Mouse (Mus musculus): ENCODE results near the gene Tmem86b. TPM values are rescaled to one million over a fixed set of nuclear protein-coding genes. Genes with fewer than 3 reads are reported as not detected.
A peak's percentile ranks its signal among the peaks of the same experiment; 100 is the strongest.

Gene Tmem86b
- total RNA-seq (2015; ENCODE audit: low replicate concordance) (72.1 and 91.0 TPM in 2 replicates), total RNA-seq (2017; ENCODE audit: low replicate concordance) (37.6 and 45.8 TPM in 2 replicates)

DNA sequence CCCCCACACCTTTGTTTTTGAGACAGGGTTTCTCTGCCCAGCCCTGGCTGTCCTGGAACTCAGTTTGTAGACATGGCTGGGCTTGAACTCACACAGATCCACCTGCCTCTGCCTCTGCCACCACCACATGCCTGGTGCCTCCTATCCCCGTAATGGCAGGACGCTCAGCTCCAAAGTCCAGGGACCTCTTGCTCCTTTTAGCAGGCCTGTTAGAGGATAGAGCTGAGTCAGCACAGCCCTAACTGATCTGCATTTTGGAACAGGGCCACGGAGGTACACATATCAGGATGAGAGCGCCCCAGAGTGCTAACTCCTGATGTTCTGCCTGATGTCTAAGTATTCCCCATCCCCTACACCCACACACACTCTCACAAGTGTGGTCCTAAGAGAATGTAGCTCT, at the start of gene Tmem86b:
Gene Tmem86b (minus strand): TSS at position 392 of the 400 bp plus-strand sequence.
- ATAC-seq (replicated peaks; ENCODE audit: low FRiP score, poor library complexity, severe bottlenecking): peak; percentile 76

DNA sequence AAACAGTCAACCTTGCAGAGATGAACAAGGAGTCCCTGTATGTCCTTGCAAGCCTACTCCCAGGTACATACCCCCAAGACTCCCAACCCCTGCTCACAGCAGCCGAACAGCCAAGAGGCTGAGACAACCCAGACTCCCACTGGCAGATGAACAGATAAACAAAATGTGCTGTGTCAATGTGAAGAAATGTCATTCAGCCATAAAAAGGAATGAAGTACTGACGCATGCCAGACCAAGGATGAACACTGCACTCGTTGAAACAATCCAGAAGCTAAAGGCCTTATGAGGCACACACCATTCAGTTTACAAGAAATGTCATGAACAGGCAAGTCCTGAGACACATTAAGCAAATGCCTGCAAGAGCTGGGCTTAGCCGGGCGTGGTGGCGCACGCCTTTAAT, 44.0 kb upstream of the Tmem86b start:
- ATAC-seq (replicated peaks; ENCODE audit: low FRiP score, poor library complexity, severe bottlenecking): no peak

DNA sequence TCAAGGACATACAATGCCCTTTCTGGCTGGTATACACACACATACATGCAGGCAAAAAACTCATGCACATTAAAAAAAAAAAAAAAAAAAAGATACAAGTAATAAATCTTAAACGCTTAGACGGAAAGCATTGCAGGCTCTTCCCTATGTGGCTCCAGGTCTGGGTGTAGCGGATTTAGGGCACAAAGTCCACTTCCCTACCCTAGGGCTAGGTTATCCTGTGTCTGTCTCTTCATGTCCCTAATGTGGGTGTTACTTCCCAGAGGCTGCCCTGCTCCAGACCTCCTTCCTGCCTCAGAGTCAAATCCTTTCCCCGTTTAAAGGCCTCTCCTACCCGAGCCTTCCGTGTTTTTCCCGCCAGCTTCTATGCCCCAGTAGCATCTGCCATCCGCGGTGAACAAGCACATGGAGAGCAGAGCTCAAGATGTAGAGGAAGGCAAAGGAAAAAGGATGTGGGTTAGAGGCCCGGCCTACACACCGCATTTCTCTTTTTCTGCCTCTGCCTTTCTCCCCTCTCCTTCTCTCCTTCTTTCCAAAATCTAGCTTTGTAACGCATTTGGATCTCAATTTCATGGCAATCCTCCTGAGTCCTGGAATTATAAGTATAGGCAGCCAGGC, 43.0 kb upstream of the Tmem86b start:
- no peak for ATAC-seq (replicated peaks; ENCODE audit: low FRiP score, poor library complexity, severe bottlenecking)

DNA sequence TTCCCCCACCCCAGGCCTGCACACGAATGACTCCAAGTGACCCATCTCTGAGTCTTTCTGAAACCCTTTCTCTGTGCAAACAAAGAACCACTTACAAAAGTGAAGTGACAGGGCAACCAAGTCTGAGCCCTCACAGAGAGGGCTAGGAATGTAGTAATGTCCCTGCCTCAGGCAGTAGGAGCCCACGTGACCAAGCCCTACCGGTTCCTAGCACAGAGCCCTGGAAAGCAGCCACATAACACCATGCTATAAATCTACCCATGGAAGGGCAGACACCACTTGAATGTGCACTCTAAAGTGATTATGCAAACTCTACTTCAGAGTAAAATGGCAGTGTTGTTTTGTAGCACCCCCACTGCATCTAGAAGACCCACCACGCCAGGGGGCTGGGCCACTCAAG, 40.7 kb upstream of the Tmem86b start:
- ATAC-seq (replicated peaks; ENCODE audit: low FRiP score, poor library complexity, severe bottlenecking): no peak

DNA sequence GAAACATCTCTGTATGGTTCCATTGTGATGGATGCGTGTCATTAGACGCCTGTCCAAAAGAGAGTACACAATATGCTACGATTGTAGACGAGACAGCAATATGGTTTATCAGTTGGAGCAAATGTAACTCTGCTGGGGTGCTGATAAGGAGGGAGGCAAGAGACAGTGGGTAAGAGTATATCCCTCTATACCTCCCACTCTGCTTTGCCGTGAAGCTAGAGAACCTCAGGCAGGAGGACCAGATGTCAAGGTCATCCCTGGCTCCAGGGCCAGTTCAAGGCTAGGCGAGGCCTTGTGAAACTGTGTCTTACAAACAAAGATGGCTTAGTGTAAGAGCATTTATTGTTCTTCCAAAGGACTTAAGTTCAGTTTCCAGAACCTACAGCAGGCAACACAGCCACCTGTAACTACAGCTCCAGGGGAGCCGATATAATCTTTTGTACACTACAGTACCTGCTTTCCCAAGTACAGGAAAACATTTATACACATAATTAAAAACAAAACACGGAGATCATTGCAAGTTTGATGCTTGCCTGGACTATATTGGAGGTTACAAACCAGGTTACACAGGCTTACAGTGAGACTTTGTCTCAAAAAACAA, 39.5 kb upstream of the Tmem86b start:
- ATAC-seq (replicated peaks; ENCODE audit: low FRiP score, poor library complexity, severe bottlenecking): peak; percentile 95

DNA sequence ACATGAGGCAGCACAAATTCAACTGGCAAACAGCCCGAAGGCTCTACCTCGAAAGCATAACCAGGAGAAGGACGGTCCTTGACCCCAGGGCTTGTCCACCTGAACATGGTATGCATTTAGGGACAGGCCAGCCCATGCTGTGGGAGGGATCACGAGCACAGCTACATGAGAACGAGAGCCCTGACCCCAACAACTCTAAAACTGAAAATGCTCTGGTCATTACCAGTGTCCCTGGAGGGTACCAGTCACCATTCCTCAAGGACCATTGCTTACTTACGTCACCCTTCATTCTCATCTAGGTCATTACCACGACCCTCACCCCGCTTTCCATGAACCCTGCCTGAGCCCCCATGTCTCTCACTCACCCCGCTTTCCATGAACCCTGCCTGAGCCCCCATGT, 37.9 kb upstream of the Tmem86b start:
- no peak for ATAC-seq (replicated peaks; ENCODE audit: low FRiP score, poor library complexity, severe bottlenecking)

DNA sequence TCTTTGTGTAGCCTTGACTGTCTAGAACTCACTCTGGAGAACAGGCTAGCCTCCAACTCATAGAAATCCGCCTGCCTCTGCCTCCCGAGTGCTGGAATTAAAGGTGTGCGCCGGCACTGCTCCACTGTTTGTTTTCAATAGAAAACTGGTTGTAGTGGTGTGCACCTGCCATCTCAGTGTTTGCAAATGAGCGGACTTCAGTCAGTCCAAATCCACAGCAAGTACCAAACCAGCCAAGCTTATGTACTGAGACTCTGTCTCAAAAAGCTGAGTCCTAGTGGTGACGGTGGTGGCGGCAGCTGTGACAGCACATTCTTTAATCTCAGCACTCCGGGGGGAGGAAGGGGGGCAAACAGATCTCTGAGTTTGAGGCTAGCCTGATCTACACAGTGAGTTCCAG, 37.3 kb upstream of the Tmem86b start:
- no peak for ATAC-seq (replicated peaks; ENCODE audit: low FRiP score, poor library complexity, severe bottlenecking)

DNA sequence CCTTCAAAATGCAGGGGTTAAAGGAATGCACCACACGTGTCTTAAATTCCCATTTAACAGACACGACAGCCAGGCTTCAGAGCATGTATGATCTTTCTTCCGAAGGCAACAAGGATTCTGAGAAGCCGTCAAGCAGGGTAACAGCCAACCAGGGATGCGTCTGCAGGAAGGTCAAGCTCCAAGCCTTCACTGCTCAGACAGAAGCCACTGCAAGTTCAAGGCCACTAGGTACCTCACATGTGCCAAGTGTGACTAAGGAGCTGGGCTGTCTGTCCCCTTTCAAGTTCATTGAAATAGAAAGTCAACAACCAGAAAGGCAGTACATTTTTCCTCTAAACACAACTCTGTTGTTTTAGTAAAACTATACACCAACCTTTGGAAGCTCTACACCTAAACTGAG, 35.6 kb upstream of the Tmem86b start:
- no peak for ATAC-seq (replicated peaks; ENCODE audit: low FRiP score, poor library complexity, severe bottlenecking)

DNA sequence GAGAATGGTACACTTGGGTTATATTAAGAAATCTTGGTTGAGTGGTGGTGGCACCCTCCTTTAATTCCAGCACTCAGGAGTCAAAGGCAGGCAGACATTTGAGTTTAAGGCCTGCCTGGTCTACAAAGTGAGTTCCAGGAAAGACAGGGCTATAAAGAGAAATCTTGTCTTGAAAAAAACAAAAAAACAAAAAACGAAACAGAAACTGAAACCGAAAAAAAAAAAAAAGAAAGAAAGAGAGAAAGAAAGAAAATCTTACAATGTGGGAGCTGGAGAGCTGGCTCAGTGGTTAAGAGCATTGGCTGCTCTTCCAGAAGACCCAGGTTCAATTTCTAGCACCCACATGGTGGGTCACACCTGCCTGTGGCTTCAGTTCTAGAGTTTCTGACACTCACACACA, 32.5 kb upstream of the Tmem86b start:
- ATAC-seq (replicated peaks; ENCODE audit: low FRiP score, poor library complexity, severe bottlenecking): no peak

DNA sequence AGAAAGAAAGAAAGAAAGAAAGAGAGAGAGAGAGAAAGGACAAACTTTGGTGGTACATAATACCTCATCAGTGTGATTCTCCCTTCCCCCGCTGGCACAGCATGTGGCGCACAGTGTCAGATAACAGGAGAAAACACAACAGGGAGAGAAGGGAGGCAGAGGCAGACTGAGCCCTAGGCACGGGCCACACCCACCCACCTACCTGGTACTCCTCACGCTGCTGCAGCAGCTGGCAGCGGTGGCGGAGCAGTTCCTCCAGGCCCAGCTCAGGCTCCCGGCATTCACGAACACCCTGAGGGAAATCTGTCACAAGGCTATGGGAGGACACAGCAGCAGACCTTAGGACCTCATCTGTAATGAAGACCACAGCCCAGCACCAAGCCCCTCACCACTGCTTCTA, 32.0 kb upstream of the Tmem86b start:
- ATAC-seq (replicated peaks; ENCODE audit: low FRiP score, poor library complexity, severe bottlenecking): peak; percentile 63

DNA sequence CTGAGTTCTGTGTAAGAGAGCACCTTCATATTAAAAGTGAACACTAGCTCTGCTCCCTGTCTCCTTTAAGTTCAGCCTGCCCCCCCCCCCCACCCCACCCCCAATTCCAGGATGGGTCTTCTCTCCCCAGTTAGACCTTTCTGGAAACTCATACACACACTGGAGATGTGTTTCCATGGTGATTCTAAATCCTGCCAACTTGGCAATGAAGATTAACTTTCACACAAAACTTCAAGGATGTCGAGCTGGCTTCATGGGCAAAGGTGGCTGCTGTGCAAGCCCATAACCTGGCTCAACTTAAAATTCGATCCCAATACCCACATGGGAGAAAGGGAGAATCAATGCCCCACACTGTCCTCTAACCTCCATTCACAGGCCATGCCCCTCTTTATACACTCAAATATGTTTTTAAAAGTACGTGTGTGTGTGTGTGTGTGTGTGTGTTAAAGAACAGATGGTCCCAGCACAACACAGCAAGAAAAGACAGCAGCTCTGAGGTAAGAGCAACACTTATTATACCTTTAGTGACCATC, 28.8 kb upstream of the Tmem86b start:
- ATAC-seq (replicated peaks; ENCODE audit: low FRiP score, poor library complexity, severe bottlenecking): no peak

DNA sequence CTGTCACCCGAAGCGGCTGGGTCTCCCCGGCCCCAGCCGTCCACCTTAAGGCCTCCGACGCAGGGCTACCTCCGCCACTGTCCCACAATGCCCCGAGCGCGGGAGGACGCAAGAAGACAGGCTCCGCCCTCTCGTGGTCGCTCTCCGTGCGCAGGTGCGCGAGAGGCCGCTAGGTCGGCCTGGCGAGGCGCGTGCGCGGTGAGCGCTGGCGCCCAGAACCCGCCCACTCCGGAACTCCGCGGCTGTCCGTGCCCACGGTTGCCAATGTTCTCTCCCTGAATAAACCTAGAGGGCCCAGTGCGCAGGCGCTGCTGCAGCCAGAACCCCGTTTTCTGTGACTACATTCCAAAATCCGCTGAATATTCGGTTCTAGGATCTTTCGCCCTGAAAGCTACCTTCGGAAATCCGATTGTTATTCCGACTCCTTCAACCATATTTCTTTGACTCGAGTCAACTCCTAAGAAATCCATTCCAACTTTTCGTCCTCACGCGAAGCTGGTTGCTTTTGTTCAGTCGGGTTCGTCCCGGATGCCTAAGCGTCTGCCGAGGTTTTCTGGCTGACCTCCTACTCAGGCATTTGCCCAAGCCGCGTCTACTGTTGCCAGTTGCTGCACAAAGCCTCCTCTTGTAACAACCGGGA, 27.8 kb upstream of the Tmem86b start, which contains the start of gene Ppp6r1:
Gene Ppp6r1 (minus strand): TSS at position 108 of the 640 bp plus-strand sequence.
- peak; percentile 90 for ATAC-seq (replicated peaks; ENCODE audit: low FRiP score, poor library complexity, severe bottlenecking)

DNA sequence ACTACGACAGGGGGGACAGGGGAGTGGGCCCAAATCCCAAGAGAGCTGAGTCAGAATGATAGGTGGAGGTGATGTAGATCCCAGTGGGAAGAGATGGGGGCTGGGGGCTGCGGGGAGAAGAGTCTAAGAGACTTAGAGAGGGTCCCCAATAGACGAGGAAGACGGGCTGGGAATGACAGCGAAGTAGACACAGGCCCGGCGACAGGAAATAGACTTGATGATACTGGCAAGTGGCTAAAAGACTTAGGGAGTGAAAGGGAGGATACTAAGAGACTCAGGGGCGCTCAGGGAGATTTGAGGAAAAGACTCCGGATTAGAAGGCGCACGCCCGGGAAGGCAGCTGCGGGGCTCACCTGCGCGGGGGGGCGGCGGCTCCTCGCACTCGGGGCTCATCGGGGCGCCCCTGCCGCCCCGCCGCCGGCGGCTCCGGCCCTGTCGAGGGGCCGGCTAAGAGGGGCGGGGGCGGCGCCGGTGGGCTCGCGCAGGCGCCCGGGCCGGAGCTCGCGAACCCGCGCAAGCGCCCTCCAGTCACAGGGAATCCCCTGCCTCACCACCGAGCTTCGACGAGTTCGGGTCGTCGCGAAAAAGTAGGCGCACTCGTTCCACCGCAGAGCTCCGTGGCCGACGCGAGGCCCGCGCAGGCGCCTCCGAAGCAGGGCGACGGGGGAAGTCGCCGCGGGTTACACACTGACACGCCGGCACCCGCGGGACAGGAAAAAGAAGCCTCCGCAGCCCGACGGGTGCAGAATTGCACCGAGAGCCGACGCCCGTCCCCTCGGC, 27.1 kb upstream of the Tmem86b start:
- ATAC-seq (replicated peaks; ENCODE audit: low FRiP score, poor library complexity, severe bottlenecking): peak; percentile 25

DNA sequence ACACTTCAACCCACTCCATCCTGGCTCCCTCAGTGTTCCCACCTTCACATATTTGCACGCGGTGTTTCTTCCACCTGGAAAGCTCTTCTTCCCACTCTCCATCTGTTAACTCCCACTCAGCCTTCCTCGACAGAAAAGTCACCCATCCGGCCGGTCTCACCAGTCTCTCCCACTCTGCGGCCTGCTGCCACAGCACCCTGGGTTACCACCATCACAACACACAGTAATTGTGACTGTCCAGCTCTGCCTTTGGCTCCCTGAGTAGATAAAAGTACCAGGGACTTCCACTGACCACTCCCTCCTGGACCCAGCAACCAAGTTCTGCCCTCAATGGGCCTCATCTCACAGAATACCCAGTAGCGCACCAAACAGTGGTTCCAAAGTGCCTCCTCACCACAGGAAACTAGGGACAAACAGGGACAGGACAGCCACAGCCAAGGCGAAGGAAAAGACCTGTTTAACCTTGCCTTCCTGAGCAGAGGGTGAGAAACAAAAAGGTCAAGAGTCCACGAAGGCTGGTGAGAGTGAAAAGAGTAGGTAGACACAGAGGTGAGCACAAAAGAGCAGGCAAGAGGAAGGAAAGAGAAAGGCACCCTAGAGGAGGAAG, 26.4 kb upstream of the Tmem86b start:
- ATAC-seq (replicated peaks; ENCODE audit: low FRiP score, poor library complexity, severe bottlenecking): peak; percentile 23

DNA sequence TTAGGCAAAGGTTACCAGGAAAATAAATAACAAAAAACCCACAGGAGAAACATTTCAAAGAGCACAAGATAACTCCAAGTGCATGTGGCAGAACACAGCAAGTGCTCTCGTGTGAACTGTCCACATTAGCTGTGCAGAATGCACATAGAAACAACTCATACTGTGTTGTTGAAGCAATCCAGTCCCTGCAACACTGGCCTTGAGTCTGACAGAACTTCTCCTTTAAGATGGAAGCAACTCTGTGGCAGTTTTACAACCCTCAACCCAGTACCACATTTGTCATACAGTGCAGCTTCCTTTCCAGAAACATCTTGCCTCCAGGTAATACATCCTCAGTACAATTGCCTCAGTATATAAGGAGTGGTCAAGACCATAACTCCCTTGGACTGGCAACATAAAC, 25.6 kb upstream of the Tmem86b start:
- ATAC-seq (replicated peaks; ENCODE audit: low FRiP score, poor library complexity, severe bottlenecking): no peak

DNA sequence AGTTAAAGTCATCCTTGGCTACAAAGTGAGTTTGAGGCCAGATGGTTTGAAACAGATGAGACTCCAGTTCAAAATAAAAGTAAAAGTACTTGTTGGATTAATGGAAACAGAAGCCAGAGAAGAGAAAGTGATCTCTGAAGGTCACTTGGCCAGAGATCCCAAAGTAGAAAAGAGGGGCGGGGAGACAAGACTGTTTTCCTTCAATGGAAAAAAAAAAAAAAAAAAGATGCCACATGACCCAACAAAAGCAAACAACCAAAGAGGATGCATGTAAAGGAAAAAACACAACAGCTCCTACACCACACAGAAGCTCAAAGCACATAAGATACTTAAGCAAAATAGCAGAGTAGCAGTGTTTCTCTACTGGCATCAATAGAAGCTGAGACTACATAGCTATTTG, 24.7 kb upstream of the Tmem86b start:
- no peak for ATAC-seq (replicated peaks; ENCODE audit: low FRiP score, poor library complexity, severe bottlenecking)

DNA sequence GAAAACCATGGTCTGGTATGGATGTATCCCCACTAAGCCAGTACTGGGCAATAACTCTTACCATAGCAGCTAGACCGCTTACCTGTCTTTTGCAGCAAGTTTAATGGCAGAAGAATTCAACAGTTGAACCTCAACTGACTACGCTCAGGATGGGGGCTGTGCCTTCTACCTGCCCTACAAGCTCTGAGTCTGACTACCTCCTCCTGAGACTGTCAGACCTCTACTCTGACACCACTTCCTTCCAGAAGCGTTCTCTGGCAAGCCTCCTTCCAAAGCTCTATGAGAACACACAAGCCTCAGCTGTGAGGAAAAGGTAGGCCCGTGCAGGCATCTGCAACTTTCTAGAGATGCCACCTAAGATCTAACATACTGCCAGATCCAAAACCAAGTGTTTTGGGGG, 24.2 kb upstream of the Tmem86b start:
- ATAC-seq (replicated peaks; ENCODE audit: low FRiP score, poor library complexity, severe bottlenecking): no peak

DNA sequence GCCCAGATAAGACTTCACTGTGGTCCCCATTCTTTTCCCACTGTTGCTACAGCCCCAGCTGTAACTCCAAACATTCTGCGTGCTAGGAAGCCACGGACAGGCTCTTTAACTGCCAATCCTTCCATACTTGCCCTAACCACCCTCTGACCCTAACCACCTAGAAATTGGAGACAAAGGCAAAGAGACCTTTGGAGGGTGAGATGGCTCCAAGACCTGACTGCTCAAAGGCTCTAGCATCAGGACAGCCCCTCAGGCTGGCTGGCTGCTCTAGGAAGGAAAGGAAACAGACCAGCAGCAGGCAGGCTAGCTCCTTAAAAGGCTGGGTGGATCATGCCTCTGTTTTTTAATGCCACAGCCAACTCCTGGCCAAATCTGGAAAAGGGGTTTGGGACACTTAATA, 23.0 kb upstream of the Tmem86b start:
- ATAC-seq (replicated peaks; ENCODE audit: low FRiP score, poor library complexity, severe bottlenecking): no peak

DNA sequence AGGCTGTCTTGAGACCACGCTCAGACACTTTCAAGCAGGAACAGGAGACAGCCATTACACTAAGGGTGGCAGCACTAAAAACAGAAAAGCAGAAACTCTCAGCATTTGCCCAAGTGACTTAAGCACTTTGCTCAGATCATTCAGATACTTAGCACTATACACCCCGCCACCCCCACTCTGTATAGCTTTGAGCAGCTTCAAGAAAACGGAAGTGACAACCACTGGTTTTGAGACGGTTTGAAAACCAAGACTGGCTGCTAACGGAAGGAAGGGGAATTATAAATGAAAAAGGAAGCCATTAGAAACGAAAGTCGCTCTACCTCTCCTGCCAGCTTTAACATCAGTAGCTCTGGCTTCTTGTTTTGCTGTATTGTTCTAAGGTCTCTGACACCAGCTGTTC, 22.6 kb upstream of the Tmem86b start:
- ATAC-seq (replicated peaks; ENCODE audit: low FRiP score, poor library complexity, severe bottlenecking): no peak

DNA sequence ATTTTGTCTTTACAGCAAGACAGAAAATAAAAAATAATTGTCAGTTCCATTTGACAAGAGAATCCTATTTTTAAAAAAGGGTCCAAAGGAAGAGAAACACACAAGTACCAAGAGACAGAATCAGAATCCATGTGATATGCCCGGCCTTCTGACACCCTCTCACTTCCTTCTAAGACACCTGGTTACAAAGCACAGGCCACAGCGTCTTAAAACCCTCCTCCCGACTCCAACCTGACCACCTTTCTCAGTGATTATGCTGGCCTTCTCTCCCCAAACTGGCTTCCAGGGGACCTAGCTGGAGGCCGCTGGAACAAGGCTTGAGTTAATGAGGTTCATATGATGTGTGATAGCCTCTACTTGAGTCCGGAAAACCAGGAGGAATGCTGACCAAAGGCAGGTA, 22.1 kb upstream of the Tmem86b start:
- ATAC-seq (replicated peaks; ENCODE audit: low FRiP score, poor library complexity, severe bottlenecking): no peak
